ENCODE assay signal across 7 mouse cellular contexts in genomic region chr6:87997706-87998265, GRCm38 (mm10). TPM values are rescaled to one million over a fixed set of nuclear protein-coding genes. Genes with fewer than 3 reads are reported as not detected.
DNase-seq lines count a peak whose midpoint lies in the region; ATAC-seq and TF ChIP-seq lines count a peak whose summit lies in the region.

No protein-coding gene starts in this region.

- DNase-seq in adipocyte (ENCODE audit: low spot score), result peak; percentile 83
- DNase-seq in cerebellum, postnatal 25 days, result peak; percentile 76 to 81
- peak; percentile 68 to 73 for DNase-seq in gastrocnemius, adult 8-10 months (ENCODE audit: low spot score in 2 of 2)
- DNase-seq in kidney, adult 8-10 months, result peak; percentile 68 to 88
- peak; percentile 85 for DNase-seq in limb, embryonic 11.5 days (ENCODE audit: low spot score)
- peak; percentile 81 for DNase-seq in midbrain, postnatal 0 days (ENCODE audit: low spot score)
- DNase-seq in spleen, postnatal 10 days (ENCODE audit: low spot score in 2 of 2), result peak; percentile 75 to 86

- 67% methylated on average over 7 of the region's 7 CpGs for WGBS in limb, embryonic 11.5 days
- 65% methylated on average over 7 of the region's 7 CpGs for WGBS in midbrain, postnatal 0 days

- H3K36me3 ChIP-seq in limb, embryonic 11.5 days (ENCODE audit: control insufficient read depth, insufficient read depth, low read length), result peaks cover 6% of the 10 kb centered on the region; the same call in 1 of the 2 replicates
- H3K36me3 ChIP-seq in midbrain, postnatal 0 days (ENCODE audit: insufficient read depth, low read length), result peaks cover 28% of the 10 kb centered on the region

- no peaks in the 10 kb centered on the region for H3K27me3 ChIP-seq in limb, embryonic 11.5 days (ENCODE audit: control insufficient read depth, insufficient read depth, low read length)
- no peaks in the 10 kb centered on the region for H3K27me3 ChIP-seq in midbrain, postnatal 0 days (ENCODE audit: insufficient read depth, low read length)

- H3K27ac ChIP-seq in limb, embryonic 11.5 days (replicated peaks; ENCODE audit: low read depth, low read length), result no peak overlapping the region
- no peak overlapping the region for H3K27ac ChIP-seq in midbrain, postnatal 0 days (ENCODE audit: low read depth, low read length)

- ATAC-seq in limb, embryonic 11.5 days (ENCODE audit: insufficient number of reproducible peaks, low FRiP score, low TSS enrichment, low read depth), result no peak
- peak; percentile 61 for ATAC-seq in midbrain, postnatal 0 days (ENCODE audit: low FRiP score)

- H3K4me3 ChIP-seq in limb, embryonic 11.5 days (ENCODE audit: low read depth, low read length), result no peak overlapping the region
- no peak overlapping the region for H3K4me3 ChIP-seq in midbrain, postnatal 0 days (ENCODE audit: low read depth, low read length)

- H3K4me1 ChIP-seq in limb, embryonic 11.5 days (ENCODE audit: control insufficient read depth, insufficient read depth, low read length), result peaks cover 16% of the 10 kb centered on the region
- peaks cover 9% of the 10 kb centered on the region; the same call in 1 of the 2 replicates for H3K4me1 ChIP-seq in midbrain, postnatal 0 days (ENCODE audit: insufficient read depth, low read length)

- no peak overlapping the region for H3K4me2 ChIP-seq in limb, embryonic 11.5 days (ENCODE audit: low read depth, severe bottlenecking)
- no peak overlapping the region for H3K4me2 ChIP-seq in midbrain, postnatal 0 days (ENCODE audit: low read depth, low read length, poor library complexity, severe bottlenecking)

- H3K9me3 ChIP-seq in limb, embryonic 11.5 days (ENCODE audit: control insufficient read depth, low read length), result no peaks in the 10 kb centered on the region
- H3K9me3 ChIP-seq in midbrain, postnatal 0 days (ENCODE audit: low read length), result no peaks in the 10 kb centered on the region

- no peak overlapping the region for H3K9ac ChIP-seq in limb, embryonic 11.5 days (ENCODE audit: low read length)
- no peak overlapping the region for H3K9ac ChIP-seq in midbrain, postnatal 0 days (replicated peaks; ENCODE audit: low read length, poor library complexity, severe bottlenecking)

- TF ChIP-seq CTCF in midbrain, postnatal 0 days (IDR thresholded peaks at IDR 0.05), result peak; percentile 82

RNA-seq across cellular contexts. Expression of gene H1fx, which starts 16.3 kb away (rescaled TPM):
- total RNA-seq in gastrocnemius, adult 8-10 months (2022), result 1 to 10 TPM in 2 of 4 experiments, under 1 TPM in 1, not detected in 1; 0.34 to 1.9 (median 1.3) TPM
- 98.9 and 122 TPM in 2 replicates for polyA plus RNA-seq in limb, embryonic 11.5 days (2014; fragmentation: Nextera tagmentation; extraction: Ambion mirVana)
- total RNA-seq in midbrain, postnatal 0 days (2014; rRNA removed), result 22.7 and 31.8 TPM in 2 replicates
- 42.8 and 52.8 TPM in 2 replicates for polyA plus RNA-seq in midbrain, postnatal 0 days (2015; fragmentation: Nextera tagmentation; extraction: Ambion mirVana)

RNA-seq across cellular contexts. Expression of gene Rab7, which starts 47.3 kb away (rescaled TPM):
- total RNA-seq in gastrocnemius, adult 8-10 months (2022), result 100 to 1,000 TPM; 288 to 464 (median 323) TPM
- polyA plus RNA-seq in limb, embryonic 11.5 days (2014; fragmentation: Nextera tagmentation; extraction: Ambion mirVana), result 208 and 216 TPM in 2 replicates
- 87.5 and 103 TPM in 2 replicates for total RNA-seq in midbrain, postnatal 0 days (2014; rRNA removed)
- polyA plus RNA-seq in midbrain, postnatal 0 days (2015; fragmentation: Nextera tagmentation; extraction: Ambion mirVana), result 356 and 379 TPM in 2 replicates
